Mouse (Mus musculus): Measurements from ENCODE around the gene Slco1a1. TPM values are rescaled to one million over a fixed set of nuclear protein-coding genes. Genes with fewer than 3 reads are reported as not detected.
"Not testable (repeated sequence)": the region's sequence is repeated elsewhere in the genome, so short reads cannot be mapped to it uniquely, and the experiment has no call there.

Gene Slco1a1
- total RNA-seq (2021), result not detected
- long read RNA-seq, result 0 reads

- no peak for DNase-seq (ENCODE audit: low spot score in 2 of 2)
These were observed at the start of gene Slco1a1 for GRCm38 (mm10) chr6:141946862-141947261. Gene Slco1a1, minus strand, starts transcription at chr6:141946962.

GRCm38 (mm10) chr6:141986772-141987171 lies 40.0 kb upstream of the Slco1a1 start:
- DNase-seq (ENCODE audit: low spot score in 2 of 2), result no peak

GRCm38 (mm10) chr6:141984644-141985043 lies 37.9 kb upstream of the Slco1a1 start:
- no peak for DNase-seq (ENCODE audit: low spot score in 2 of 2)

- no peak for DNase-seq (ENCODE audit: low spot score in 2 of 2)
These were observed 15.7 kb upstream of the Slco1a1 start for GRCm38 (mm10) chr6:141962420-141962819.

- DNase-seq (ENCODE audit: low spot score in 2 of 2), result no peak
These were observed 15.1 kb upstream of the Slco1a1 start for GRCm38 (mm10) chr6:141961861-141962260.

GRCm38 (mm10) chr6:141960482-141960881 lies 13.7 kb upstream of the Slco1a1 start:
- DNase-seq (ENCODE audit: low spot score in 2 of 2), result no peak

GRCm38 (mm10) chr6:141940451-141940850 lies 6.3 kb downstream of the Slco1a1 start:
- DNase-seq (ENCODE audit: low spot score in 2 of 2), result no peak

- DNase-seq (ENCODE audit: low spot score in 2 of 2), result no peak
These were observed 48.6 kb downstream of the Slco1a1 start for GRCm38 (mm10) chr6:141898197-141898596.

GRCm38 (mm10) chr6:141889723-141890122 lies 57.0 kb downstream of the Slco1a1 start:
- no peak for DNase-seq (ENCODE audit: low spot score in 2 of 2)

GRCm38 (mm10) chr6:141888248-141888647 lies 58.5 kb downstream of the Slco1a1 start:
- DNase-seq (ENCODE audit: low spot score in 2 of 2), result no peak

GRCm38 (mm10) chr6:141882581-141882980 lies 64.2 kb downstream of the Slco1a1 start:
- no peak for DNase-seq (ENCODE audit: low spot score in 2 of 2)

GRCm38 (mm10) chr6:141875742-141876141 lies 71.0 kb downstream of the Slco1a1 start:
- not testable (repeated sequence) for DNase-seq (ENCODE audit: low spot score in 2 of 2)

- DNase-seq (ENCODE audit: low spot score in 2 of 2), result no peak
These were observed 75.1 kb downstream of the Slco1a1 start for GRCm38 (mm10) chr6:141871711-141872110.

GRCm38 (mm10) chr6:141868735-141869134 lies 78.0 kb downstream of the Slco1a1 start:
- DNase-seq (ENCODE audit: low spot score in 2 of 2), result no peak

GRCm38 (mm10) chr6:141866026-141866425 lies 80.7 kb downstream of the Slco1a1 start:
- DNase-seq (ENCODE audit: low spot score in 2 of 2), result no peak

GRCm38 (mm10) chr6:141857735-141858531 lies 88.8 kb downstream of the Slco1a1 start:
- no peak for DNase-seq (ENCODE audit: low spot score in 2 of 2)

Other genes with a start within 250 kb of the Slco1a1 start
- not detected for gene Gm5724, start 173.2 kb downstream of the Slco1a1 start, total RNA-seq (2021)
- gene Slco1a4, start 90.8 kb downstream of the Slco1a1 start, total RNA-seq (2021), result 10 to 100 TPM; 15.0 to 17.7 TPM
- not detected for gene Gm6614, start 64.5 kb upstream of the Slco1a1 start, total RNA-seq (2021)

Data from layer of hippocampus, postnatal 10 days (tissue).